Mouse (Mus musculus) stomach, embryonic 16.5 days (tissue): Measurements from ENCODE around the gene Ccdc82. TPM values are rescaled to one million over a fixed set of nuclear protein-coding genes. Genes with fewer than 3 reads are reported as not detected.

Source experiments
- ATAC-seq: fragments of 200-750 bp; cut with Nextera tagmentation; 2 replicates; pipeline ENCODE4 v1.8.0; 2017; ENCODE audit warnings: moderate number of reproducible peaks, moderate TSS enrichment; ENCODE audit not compliant: insufficient read depth, low FRiP score
- H3K27ac ChIP-seq: fragments of 300-500 bp; sonication (generic); 2 replicates; pipeline ENCODE4 v1.5.1; 2014; ENCODE audit warnings: low read length
- H3K27me3 ChIP-seq: fragments of 300-500 bp; sonication (generic); 2 replicates; pipeline ENCODE4 v1.6.1; 2014; ENCODE audit warnings: low read length, control low read depth, mixed read lengths; ENCODE audit not compliant: control insufficient read depth, insufficient read depth
- H3K36me3 ChIP-seq: fragments of 300-500 bp; sonication (generic); 2 replicates; pipeline ENCODE4 v1.6.1; 2014; ENCODE audit warnings: low read length; ENCODE audit not compliant: control insufficient read depth, insufficient read depth
- H3K4me1 ChIP-seq: fragments of 300-500 bp; sonication (generic); 2 replicates; pipeline ENCODE4 v1.6.1; 2014; ENCODE audit warnings: low read length, control low read depth, mixed read lengths; ENCODE audit not compliant: control insufficient read depth, insufficient read depth
- H3K4me2 ChIP-seq: fragments of 300-500 bp; sonication (generic); 2 replicates; pipeline ENCODE4 v1.6.1; 2014; ENCODE audit warnings: low read depth, low read length, mixed read lengths
- H3K4me3 ChIP-seq: fragments of 300-500 bp; sonication (generic); replicated peaks from 2 replicates; pipeline ENCODE4 v1.5.1; 2014; ENCODE audit warnings: mild to moderate bottlenecking, low read length
- H3K9ac ChIP-seq: fragments of 300-500 bp; sonication (generic); 2 replicates; pipeline ENCODE4 v1.6.1; 2014; ENCODE audit warnings: low read length
- H3K9me3 ChIP-seq: fragments of 300-500 bp; sonication (generic); replicated peaks from 2 replicates; pipeline ENCODE4 v1.6.1; 2016; ENCODE audit warnings: low read length, control low read depth; ENCODE audit not compliant: control insufficient read depth
- WGBS: fragments of 180-500 bp; shearing (Covaris S2); extraction: QIAGEN DNeasy Blood & Tissue Kit; methylation state at CpG from one replicate; pipeline ENCODE4 v1.1.7; 2014; 5-methylcytosine and 5-hydroxymethylcytosine counted together
- polyA plus RNA-seq: library from polyadenylated mRNA; unstranded; fragments of >200 nt; fragmentation: Nextera tagmentation; extraction: Ambion mirVana; gene quantifications from 2 replicates; pipeline ENCODE4 v1.2.1, GENCODE M21; 2015

Gene Ccdc82
- polyA plus RNA-seq, 1 experiment from 2014 or later, result 13.7 TPM

DNA sequence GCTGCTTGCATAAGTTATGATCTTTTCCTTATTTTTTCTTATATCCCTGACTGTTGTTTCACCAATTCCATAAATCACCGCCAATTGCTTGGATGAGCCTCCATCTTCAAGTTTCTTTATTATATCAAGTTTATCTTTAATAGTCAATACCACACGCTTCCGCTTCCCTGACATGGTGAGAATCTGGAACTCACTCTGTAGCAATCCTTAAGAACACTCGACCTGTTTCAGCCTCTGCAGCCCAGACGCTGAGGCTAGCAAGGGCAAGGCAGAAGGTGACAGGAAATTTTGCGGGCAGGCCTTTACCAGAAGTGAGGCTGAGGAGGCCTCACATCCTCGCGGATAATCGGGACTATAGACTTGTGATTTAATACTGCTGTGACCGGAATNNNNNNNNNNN lies 1.3 kb upstream of the Ccdc82 start, which contains the start of gene Jrkl:
Jrkl (minus strand) TSS at position 349 of the 400 bp plus-strand sequence.
- WGBS, result 4% methylated on average over 10 of the region's 10 CpGs
- H3K36me3 ChIP-seq, result no peaks in the 10 kb centered on the region
- H3K4me3 ChIP-seq, result peak within 1 kb of the TSS; percentile 72
- ATAC-seq, result no peak
- peak within 1 kb of the TSS; percentile 76 for H3K4me2 ChIP-seq
- peak within 1 kb of the TSS; percentile 83 for H3K9ac ChIP-seq
- H3K4me1 ChIP-seq, result peaks cover 18% of the 10 kb centered on the region
- H3K27ac ChIP-seq, result peak within 1 kb of the TSS; percentile 89
- H3K27me3 ChIP-seq, result no peaks in the 10 kb centered on the region
- no peaks in the 10 kb centered on the region for H3K9me3 ChIP-seq

GRCm38 (mm10) chr9:13248104-13248503 lies 1.3 kb downstream of the Ccdc82 start:
- ATAC-seq, result no peak
- WGBS, result 88% methylated on average over 4 of the region's 4 CpGs
- H3K27me3 ChIP-seq, result no peaks in the 10 kb centered on the region

GRCm38 (mm10) chr9:13251251-13251650 lies 4.5 kb downstream of the Ccdc82 start:
- H3K36me3 ChIP-seq, result no peaks in the 10 kb centered on the region
- ATAC-seq, result no peak

More at GRCm38 (mm10) chr9:13248104-13248503, 1.3 kb downstream of the Ccdc82 start:
- no peaks in the 10 kb centered on the region for H3K36me3 ChIP-seq
- H3K4me2 ChIP-seq, result no peak overlapping the region
- H3K9me3 ChIP-seq, result no peaks in the 10 kb centered on the region
- H3K4me3 ChIP-seq, result no peak overlapping the region
- no peak overlapping the region for H3K27ac ChIP-seq
- H3K4me1 ChIP-seq, result peaks cover 18% of the 10 kb centered on the region
- no peak overlapping the region for H3K9ac ChIP-seq

DNA sequence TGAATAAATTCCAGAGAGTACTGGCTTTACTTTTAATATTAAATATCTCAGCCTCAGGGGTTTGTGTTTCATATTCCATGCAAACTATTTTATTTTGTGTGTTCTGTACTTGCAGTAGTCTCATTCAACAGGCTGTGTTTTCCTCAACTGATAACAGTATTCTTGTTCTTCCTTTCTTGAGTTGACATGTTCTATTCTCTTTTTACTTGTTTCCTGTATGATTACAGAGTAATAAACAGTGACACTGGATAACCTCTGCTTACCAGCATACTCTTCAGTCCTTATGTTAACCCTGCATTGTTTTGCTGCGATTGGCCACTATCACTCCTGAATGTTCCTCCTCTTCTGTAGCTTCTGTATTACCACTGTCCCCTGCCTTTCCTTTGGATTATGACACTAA lies 10.0 kb downstream of the Ccdc82 start:
- H3K4me3 ChIP-seq, result no peak overlapping the region
- no peaks in the 10 kb centered on the region for H3K4me1 ChIP-seq
- 95% methylated on average over 1 of the region's 1 CpGs for WGBS
- H3K9me3 ChIP-seq, result no peaks in the 10 kb centered on the region
- H3K4me2 ChIP-seq, result no peak overlapping the region
- H3K9ac ChIP-seq, result no peak overlapping the region
- ATAC-seq, result no peak
- no peak overlapping the region for H3K27ac ChIP-seq
- no peaks in the 10 kb centered on the region for H3K36me3 ChIP-seq
- H3K27me3 ChIP-seq, result no peaks in the 10 kb centered on the region

More at GRCm38 (mm10) chr9:13251251-13251650, 4.5 kb downstream of the Ccdc82 start:
- peaks cover 5% of the 10 kb centered on the region; the same call in 1 of the 2 replicates for H3K4me1 ChIP-seq
- H3K4me3 ChIP-seq, result no peak overlapping the region
- WGBS, result 70% methylated on average over 2 of the region's 2 CpGs
- H3K9me3 ChIP-seq, result no peaks in the 10 kb centered on the region
- H3K27me3 ChIP-seq, result no peaks in the 10 kb centered on the region
- no peak overlapping the region for H3K4me2 ChIP-seq
- H3K27ac ChIP-seq, result no peak overlapping the region
- H3K9ac ChIP-seq, result no peak overlapping the region

DNA sequence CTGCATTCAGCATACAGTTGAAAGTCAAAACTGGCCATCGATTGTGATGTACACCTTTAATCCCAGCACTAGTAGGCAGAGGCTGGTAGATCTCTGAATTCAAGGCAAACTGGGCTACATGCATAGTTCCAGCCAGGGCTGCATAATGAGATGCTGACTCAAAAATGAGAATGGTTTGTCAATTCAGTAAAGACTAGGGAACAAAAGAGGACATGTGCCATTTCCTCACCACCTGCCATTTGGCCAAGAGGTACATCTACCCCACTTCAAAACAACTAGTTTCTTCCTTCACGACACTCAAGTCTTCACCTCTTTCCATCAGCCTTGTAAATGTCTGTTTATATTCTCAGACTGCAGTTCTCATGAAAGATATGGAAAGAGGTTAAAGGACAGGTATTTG lies 11.4 kb downstream of the Ccdc82 start:
- ATAC-seq, result no peak
- Histone ChIP-seq H3K9ac (no peak overlapping the region), H3K36me3 (no peaks in the 10 kb centered on the region), H3K27me3 (no peaks in the 10 kb centered on the region), H3K4me2 (no peak overlapping the region), H3K4me3 (no peak overlapping the region), H3K4me1 (no peaks in the 10 kb centered on the region), H3K9me3 (no peaks in the 10 kb centered on the region), H3K27ac (no peak overlapping the region)
- WGBS, result 87% methylated on average over 2 of the region's 2 CpGs

DNA sequence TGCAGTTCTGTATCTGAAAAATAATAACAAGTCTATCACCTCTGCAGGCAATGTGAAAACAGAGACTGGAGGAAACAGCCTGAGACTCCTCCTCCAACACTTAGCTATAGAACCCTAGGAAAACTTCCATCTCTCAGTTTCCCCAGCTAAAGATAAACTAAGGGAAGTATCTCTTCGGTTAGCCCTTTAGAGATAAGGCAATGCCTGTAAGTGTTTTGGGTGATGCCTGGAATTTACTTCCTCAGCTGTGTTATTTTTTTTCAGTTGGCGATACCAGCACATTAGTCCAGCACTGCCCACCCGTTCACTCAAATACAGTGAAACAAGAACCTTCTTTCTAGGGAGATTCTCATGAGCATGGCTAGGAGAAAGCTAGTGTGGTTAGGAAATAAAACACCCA lies 14.2 kb downstream of the Ccdc82 start:
- H3K4me1 ChIP-seq, result no peaks in the 10 kb centered on the region
- H3K9me3 ChIP-seq, result no peaks in the 10 kb centered on the region
- H3K9ac ChIP-seq, result no peak overlapping the region
- no peak overlapping the region for H3K4me3 ChIP-seq
- no peaks in the 10 kb centered on the region for H3K27me3 ChIP-seq
- ATAC-seq, result no peak
- no peak overlapping the region for H3K4me2 ChIP-seq
- H3K36me3 ChIP-seq, result no peaks in the 10 kb centered on the region
- 74% methylated on average over 3 of the region's 3 CpGs for WGBS
- H3K27ac ChIP-seq, result no peak overlapping the region

DNA sequence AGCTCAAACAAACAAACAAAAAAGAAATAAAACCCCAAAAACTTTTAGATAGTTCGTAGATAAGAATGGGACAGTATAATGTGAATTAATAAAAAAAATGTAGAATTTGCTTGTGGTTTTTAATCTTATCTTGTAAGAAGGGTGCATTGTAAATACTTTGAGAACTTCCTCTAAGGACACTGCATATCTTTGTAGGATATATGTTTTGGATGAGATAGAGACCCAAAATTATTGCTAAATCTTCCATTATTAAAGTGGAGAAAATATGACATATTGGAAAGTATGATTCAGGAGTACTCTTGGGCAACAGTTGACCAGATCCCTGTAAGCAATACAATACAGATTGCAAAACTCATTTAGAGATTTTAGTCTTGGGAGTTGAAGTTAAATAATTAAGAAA lies 26.5 kb downstream of the Ccdc82 start:
- no peak for ATAC-seq
- WGBS, result 84% methylated on average over 1 of the region's 1 CpGs
- Histone ChIP-seq H3K4me2 (no peak overlapping the region), H3K27me3 (no peaks in the 10 kb centered on the region), H3K4me3 (no peak overlapping the region), H3K9me3 (no peaks in the 10 kb centered on the region), H3K36me3 (no peaks in the 10 kb centered on the region), H3K9ac (no peak overlapping the region), H3K27ac (no peak overlapping the region), H3K4me1 (no peaks in the 10 kb centered on the region)

DNA sequence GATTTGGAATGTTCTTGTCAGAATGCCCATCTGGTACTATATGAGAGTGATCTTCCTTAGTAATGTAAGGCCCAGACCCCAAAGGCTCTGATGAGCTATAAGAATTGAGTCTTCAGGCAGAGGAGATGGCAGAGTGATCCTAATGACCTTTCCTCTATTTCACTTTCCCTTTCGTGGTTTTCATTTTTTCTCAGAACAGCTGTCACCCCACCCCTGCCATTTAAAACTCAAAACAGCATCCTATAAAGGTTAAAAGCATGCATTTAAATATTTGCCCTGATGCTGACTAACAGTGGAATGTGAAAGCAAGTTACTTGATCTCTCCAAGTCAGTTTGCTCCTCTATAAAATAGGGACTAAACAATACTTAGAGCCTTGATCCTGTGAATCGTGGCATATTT lies 40.7 kb downstream of the Ccdc82 start:
- H3K4me1 ChIP-seq, result no peaks in the 10 kb centered on the region
- no peaks in the 10 kb centered on the region for H3K9me3 ChIP-seq
- H3K4me3 ChIP-seq, result no peak overlapping the region
- H3K9ac ChIP-seq, result no peak overlapping the region
- H3K27me3 ChIP-seq, result no peaks in the 10 kb centered on the region
- no peaks in the 10 kb centered on the region for H3K36me3 ChIP-seq
- ATAC-seq, result no peak
- 57% methylated on average over 2 of the region's 2 CpGs for WGBS
- no peak overlapping the region for H3K27ac ChIP-seq
- no peak overlapping the region for H3K4me2 ChIP-seq

- peak; percentile 93 for ATAC-seq
- under 1% methylated on average over 28 of the region's 28 CpGs for WGBS
Measured at GRCm38 (mm10) chr9:13296274-13297121, 49.7 kb downstream of the Ccdc82 start.

More at GRCm38 (mm10) chr9:13296274-13297121, 49.7 kb downstream of the Ccdc82 start:
- Histone ChIP-seq H3K27ac (peak overlapping the region; percentile 80), H3K4me1 (peaks cover 36% of the 10 kb centered on the region), H3K27me3 (no peaks in the 10 kb centered on the region), H3K36me3 (no peaks in the 10 kb centered on the region), H3K4me2 (peak overlapping the region; percentile 93), H3K4me3 (peak overlapping the region; percentile 72), H3K9me3 (no peaks in the 10 kb centered on the region), H3K9ac (peak overlapping the region; percentile 82)
